Mouse (Mus musculus) thymus, adult 2 months (tissue): ENCODE measurements around the gene Fancd2os.

Experiments used
- CTCF ChIP-seq: fragments of 200-500 bp; IDR thresholded peaks from 2 replicates; pipeline ENCODE4 v1.5.1; 2012; ENCODE audit warnings: mild to moderate bottlenecking, control low read depth, low read length, moderate library complexity, borderline replicate concordance; ENCODE audit not compliant: control insufficient read depth, poor library complexity, insufficient read depth; ENCODE audit errors: extremely low read depth
- POLR2A ChIP-seq: fragments of 200-500 bp; IDR thresholded peaks from 2 replicates; pipeline ENCODE4 v1.6.1; 2012; ENCODE audit warnings: mild to moderate bottlenecking, low read length, control low read depth, moderate library complexity; ENCODE audit not compliant: control insufficient read depth, poor library complexity, insufficient read depth; ENCODE audit errors: extremely low read depth

GRCm38 (mm10) chr6:113623386-113623785 is 22.9 kb upstream of the Fancd2os start:
- TF ChIP-seq CTCF (no peak), POLR2A (no peak)
